Mouse (Mus musculus): ENCODE results near the gene Txn1. TPM values are rescaled to one million over a fixed set of nuclear protein-coding genes. Genes with fewer than 3 reads are reported as not detected.

Gene Txn1
- polyA plus RNA-seq, 1 experiment from 2014 or later, result 358 TPM

DNA sequence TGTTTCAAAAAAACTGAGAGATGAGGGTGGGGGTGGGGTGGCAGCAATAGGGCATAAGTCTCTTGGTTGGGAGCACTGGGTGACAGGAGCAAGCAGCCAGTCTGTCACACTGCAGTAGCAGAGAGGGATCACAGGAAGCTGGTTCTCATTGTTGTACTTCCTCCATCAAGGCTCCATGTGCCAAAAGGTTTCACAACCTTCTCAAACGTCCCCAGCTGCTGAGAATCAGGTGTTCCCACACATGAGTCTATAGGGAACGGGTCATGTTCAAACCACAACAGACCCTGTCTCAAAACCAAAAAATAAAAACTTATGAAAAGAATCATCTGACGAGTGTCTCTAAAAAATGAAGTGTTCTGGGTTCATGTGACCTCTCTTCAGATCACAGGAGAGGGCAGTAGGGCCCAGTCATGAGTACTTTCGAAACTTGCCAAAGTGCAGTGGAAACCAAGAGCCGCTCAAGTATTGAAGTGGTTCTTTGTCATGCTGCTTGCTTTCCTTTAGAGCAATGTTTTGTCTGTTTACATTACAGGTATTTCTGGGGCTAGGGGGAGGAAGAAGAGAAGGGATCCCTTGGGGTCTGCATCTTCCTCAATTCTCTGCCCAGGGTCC lies 25.5 kb downstream of the Txn1 start:
- WGBS, result 81% methylated on average over 5 of the region's 5 CpGs
- DNase-seq (ENCODE audit: low spot score), result no peak
- ATAC-seq (ENCODE audit: insufficient read depth, low FRiP score, low TSS enrichment), result no peak

DNA sequence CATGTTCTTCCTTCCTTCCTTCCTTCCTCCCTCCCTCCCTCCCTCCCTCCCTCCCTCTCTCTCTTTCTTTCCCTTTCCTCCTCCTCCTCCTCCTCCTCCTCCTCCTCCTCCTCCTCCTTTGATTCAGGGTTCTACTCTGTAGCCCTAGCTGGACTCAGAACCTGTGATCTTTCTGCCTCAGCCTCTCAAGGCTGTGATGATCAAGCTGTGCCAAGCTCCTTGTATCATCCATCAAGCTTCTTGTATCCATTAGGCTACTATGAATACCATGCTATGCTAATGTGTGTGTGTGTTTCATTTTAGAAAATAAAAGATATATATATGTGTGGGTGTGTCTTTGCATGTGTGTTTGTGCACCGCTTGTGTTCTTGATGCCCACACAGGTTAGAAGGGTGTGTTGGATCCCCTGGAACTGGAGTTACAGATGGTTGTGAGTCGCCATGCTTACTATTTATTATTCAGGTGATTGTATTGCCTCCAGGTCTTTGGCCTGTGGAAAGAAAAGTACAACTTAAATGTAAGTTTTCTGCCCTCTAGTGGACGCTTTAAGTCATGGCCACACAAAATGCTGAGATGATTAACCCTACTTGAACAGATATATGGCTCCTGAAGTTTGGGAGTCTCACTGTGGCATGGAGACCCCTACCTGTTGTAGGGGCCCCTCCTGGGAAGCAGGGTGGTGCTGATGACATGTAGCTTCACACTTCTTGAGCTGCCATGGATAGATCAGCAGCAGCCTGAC lies 28.6 kb downstream of the Txn1 start:
- Histone ChIP-seq H3K4me3 (ENCODE audit: low read depth, low read length) (no peak overlapping the region), H3K4me2 (ENCODE audit: low read depth) (no peak overlapping the region), H3K27me3 (ENCODE audit: control insufficient read depth, insufficient read depth, low read length) (no peaks in the 10 kb centered on the region), H3K4me1 (ENCODE audit: control insufficient read depth, insufficient read depth, low read length) (no peaks in the 10 kb centered on the region), H3K9ac (ENCODE audit: low read length) (no peak overlapping the region), H3K9me3 (ENCODE audit: control insufficient read depth, low read length) (no peaks in the 10 kb centered on the region), H3K27ac (ENCODE audit: low read depth, low read length) (no peak overlapping the region), H3K36me3 (ENCODE audit: control insufficient read depth, insufficient read depth, low read length) (no peaks in the 10 kb centered on the region)
- peak; percentile 24 for DNase-seq (ENCODE audit: low spot score)
- 20% methylated on average over 3 of the region's 3 CpGs for WGBS
- ATAC-seq (ENCODE audit: insufficient read depth, low FRiP score, low TSS enrichment), result no peak

More for the DNA sequence above, 25.5 kb downstream of the Txn1 start:
- H3K9me3 ChIP-seq (ENCODE audit: control insufficient read depth, low read length), result no peaks in the 10 kb centered on the region
- no peaks in the 10 kb centered on the region for H3K4me1 ChIP-seq (ENCODE audit: control insufficient read depth, insufficient read depth, low read length)
- H3K9ac ChIP-seq (ENCODE audit: low read length), result no peak overlapping the region
- no peaks in the 10 kb centered on the region for H3K27me3 ChIP-seq (ENCODE audit: control insufficient read depth, insufficient read depth, low read length)
- no peak overlapping the region for H3K4me2 ChIP-seq (ENCODE audit: low read depth)
- H3K36me3 ChIP-seq (ENCODE audit: control insufficient read depth, insufficient read depth, low read length), result no peaks in the 10 kb centered on the region
- H3K27ac ChIP-seq (ENCODE audit: low read depth, low read length), result no peak overlapping the region
- H3K4me3 ChIP-seq (ENCODE audit: low read depth, low read length), result no peak overlapping the region

DNA sequence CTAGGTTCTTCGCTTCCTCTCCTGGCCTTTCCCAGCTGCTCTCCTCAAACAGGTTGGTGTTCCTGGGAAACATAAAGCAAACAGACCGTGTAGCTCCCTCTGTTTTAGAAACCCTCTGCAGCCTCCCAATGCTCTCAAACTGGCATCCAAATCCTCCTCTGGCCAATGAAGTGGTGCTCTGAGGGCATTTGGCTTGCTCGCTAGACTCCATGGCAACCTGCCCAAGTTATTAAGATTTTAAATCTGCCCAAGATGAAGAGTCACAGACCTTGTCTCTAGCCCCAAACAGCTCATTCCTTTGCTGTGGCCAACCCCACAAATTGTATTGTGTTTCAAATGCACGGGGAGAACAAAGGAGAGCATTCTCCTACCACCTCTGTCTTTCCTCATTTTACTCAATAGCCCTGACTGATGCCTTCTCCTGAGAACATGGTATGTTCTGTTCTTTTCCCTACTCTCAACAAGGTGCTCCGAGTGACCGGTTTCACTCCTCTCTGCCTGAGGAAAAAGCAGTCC lies 31.6 kb downstream of the Txn1 start:
- no peak for ATAC-seq (ENCODE audit: insufficient read depth, low FRiP score, low TSS enrichment)
- Histone ChIP-seq H3K4me2 (ENCODE audit: low read depth) (no peak overlapping the region), H3K4me3 (ENCODE audit: low read depth, low read length) (no peak overlapping the region), H3K27me3 (ENCODE audit: control insufficient read depth, insufficient read depth, low read length) (no peaks in the 10 kb centered on the region), H3K36me3 (ENCODE audit: control insufficient read depth, insufficient read depth, low read length) (no peaks in the 10 kb centered on the region), H3K9me3 (ENCODE audit: control insufficient read depth, low read length) (no peaks in the 10 kb centered on the region), H3K4me1 (ENCODE audit: control insufficient read depth, insufficient read depth, low read length) (peaks cover 5% of the 10 kb centered on the region), H3K9ac (ENCODE audit: low read length) (no peak overlapping the region), H3K27ac (ENCODE audit: low read depth, low read length) (no peak overlapping the region)
- no peak for DNase-seq (ENCODE audit: low spot score)
- 79% methylated on average over 6 of the region's 6 CpGs for WGBS

DNA sequence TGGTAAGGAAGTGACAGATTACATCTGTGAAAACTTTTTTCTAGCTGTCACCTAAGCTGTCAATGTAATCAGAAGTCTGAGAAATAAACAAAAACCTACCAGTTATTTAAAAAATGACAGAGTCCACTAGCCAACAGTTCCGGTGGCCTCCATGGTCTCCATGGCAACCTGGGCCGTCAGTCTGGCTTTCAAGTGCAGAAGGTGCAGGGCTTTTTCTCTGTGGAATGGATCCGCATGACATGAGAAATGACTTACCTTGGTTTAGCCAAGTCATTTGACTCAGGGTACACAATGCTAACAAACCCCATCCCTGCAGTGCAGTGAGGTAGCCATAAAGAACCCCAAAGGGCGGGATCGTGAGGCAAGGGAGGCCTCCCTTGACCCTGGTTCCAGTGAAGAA lies 34.0 kb downstream of the Txn1 start:
- ATAC-seq (ENCODE audit: insufficient read depth, low FRiP score, low TSS enrichment) (no peak), DNase-seq (ENCODE audit: low spot score) (no peak)
- Histone ChIP-seq H3K4me3 (ENCODE audit: low read depth, low read length) (no peak overlapping the region), H3K36me3 (ENCODE audit: control insufficient read depth, insufficient read depth, low read length) (no peaks in the 10 kb centered on the region), H3K27ac (ENCODE audit: low read depth, low read length) (no peak overlapping the region), H3K9ac (ENCODE audit: low read length) (no peak overlapping the region), H3K27me3 (ENCODE audit: control insufficient read depth, insufficient read depth, low read length) (no peaks in the 10 kb centered on the region), H3K9me3 (ENCODE audit: control insufficient read depth, low read length) (no peaks in the 10 kb centered on the region), H3K4me2 (ENCODE audit: low read depth) (no peak overlapping the region), H3K4me1 (ENCODE audit: control insufficient read depth, insufficient read depth, low read length) (peaks cover 5% of the 10 kb centered on the region)
- 31% methylated on average over 5 of the region's 5 CpGs for WGBS

DNA sequence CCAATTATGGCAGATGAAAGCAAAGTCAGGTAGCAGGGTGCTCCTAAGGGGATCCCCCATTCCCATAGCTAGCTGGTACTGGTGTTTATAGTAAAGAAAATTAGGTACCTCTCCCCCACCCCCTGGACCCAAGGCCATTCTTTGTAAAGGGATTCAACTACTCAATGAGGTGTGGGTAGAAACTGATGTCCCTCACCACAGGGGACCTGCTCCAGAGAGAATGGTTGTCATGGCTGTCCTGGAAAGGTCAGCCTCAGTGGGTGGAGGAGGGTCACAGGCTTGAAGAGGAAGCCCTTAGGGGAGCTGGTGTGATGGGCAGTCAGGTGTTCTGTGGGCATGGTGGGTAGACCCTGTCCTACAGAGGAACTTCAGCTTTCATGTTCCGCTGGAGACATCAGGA lies 35.7 kb downstream of the Txn1 start:
- Histone ChIP-seq H3K27me3 (ENCODE audit: control insufficient read depth, insufficient read depth, low read length) (0 out of 2 replicates have a peak, but pooled peaks cover 1% of the 10 kb centered on the region), H3K36me3 (ENCODE audit: control insufficient read depth, insufficient read depth, low read length) (no peaks in the 10 kb centered on the region), H3K4me2 (ENCODE audit: low read depth) (no peak overlapping the region), H3K9ac (ENCODE audit: low read length) (no peak overlapping the region), H3K27ac (ENCODE audit: low read depth, low read length) (no peak overlapping the region), H3K4me3 (ENCODE audit: low read depth, low read length) (no peak overlapping the region), H3K9me3 (ENCODE audit: control insufficient read depth, low read length) (no peaks in the 10 kb centered on the region), H3K4me1 (ENCODE audit: control insufficient read depth, insufficient read depth, low read length) (peaks cover 7% of the 10 kb centered on the region)
- 83% methylated on average over 1 of the region's 1 CpGs for WGBS
- no peak for ATAC-seq (ENCODE audit: insufficient read depth, low FRiP score, low TSS enrichment)
- no peak for DNase-seq (ENCODE audit: low spot score)

DNA sequence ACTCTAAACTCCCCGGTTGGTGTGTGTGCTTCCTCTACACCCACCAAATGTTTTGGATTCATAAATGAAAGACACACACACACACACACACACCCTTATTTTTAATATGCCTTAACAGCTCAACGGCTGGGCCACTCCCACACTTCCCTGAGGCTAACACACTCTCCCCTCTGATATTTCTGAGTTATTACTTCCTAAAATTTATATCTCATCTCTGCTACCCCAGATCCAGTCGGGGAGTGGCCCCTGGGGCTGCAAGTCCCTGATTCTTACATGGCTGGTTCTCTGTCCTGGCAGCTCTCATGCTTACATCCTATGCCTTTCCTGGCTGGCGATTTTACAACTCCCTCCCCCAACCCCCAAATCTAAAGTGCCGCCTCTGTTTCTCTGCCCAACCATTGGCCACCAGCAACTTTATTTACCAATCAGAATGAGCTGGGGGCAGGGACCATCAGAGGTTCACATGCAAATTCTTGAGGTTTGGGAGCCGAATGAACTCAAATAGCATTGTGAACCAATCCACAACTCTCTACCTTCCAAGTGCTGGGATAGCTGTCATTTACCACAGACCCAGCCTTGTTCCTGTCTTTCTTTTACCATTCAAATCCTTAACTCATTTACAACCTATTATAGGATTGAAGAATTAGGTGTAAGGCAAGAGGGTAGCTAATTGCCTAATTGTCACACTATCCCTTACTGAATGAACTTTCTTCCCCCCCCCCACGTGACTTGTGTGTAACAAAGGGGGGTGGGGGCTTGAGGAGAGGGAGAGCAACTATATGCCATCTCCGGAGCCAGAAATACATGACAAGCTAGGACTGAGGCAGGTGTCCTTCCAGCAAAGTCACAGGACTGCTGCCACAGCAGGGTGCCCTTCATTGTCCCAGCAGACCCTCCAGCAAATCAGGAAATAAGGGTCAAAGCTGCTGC lies 36.5 kb downstream of the Txn1 start:
- Histone ChIP-seq H3K9me3 (ENCODE audit: control insufficient read depth, low read length) (no peaks in the 10 kb centered on the region), H3K36me3 (ENCODE audit: control insufficient read depth, insufficient read depth, low read length) (no peaks in the 10 kb centered on the region), H3K4me1 (ENCODE audit: control insufficient read depth, insufficient read depth, low read length) (peaks cover 7% of the 10 kb centered on the region), H3K4me3 (ENCODE audit: low read depth, low read length) (no peak overlapping the region), H3K9ac (ENCODE audit: low read length) (no peak overlapping the region), H3K27ac (ENCODE audit: low read depth, low read length) (no peak overlapping the region), H3K27me3 (ENCODE audit: control insufficient read depth, insufficient read depth, low read length) (0 out of 2 replicates have a peak, but pooled peaks cover 2% of the 10 kb centered on the region), H3K4me2 (ENCODE audit: low read depth) (no peak overlapping the region)
- DNase-seq (ENCODE audit: low spot score) (peak; percentile 13), ATAC-seq (ENCODE audit: insufficient read depth, low FRiP score, low TSS enrichment) (peak; percentile 42; the same call in 1 of the 2 replicates)
- 14% methylated on average over 8 of the region's 8 CpGs for WGBS

DNA sequence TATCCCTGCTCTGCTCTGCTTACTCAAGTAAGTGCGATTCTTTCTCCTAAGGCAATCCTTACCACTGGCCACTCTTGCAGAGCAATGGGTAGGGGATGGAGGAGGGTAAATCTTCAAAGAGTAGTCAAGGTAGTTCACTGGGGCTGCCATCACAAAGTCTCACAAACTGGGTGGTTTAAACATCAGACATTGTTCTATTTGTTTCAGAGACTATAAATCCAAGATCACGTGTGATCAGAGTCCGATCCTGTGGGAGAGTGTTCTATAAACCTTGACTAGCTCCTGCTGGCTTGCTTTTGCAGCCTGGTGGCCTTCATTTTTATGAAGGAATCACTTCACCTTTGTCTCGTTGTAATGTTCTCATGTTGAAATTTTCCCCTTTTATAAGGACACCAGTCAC lies 39.5 kb downstream of the Txn1 start:
- H3K4me1 ChIP-seq (ENCODE audit: control insufficient read depth, insufficient read depth, low read length), result peaks cover 7% of the 10 kb centered on the region; the same call in 1 of the 2 replicates
- ATAC-seq (ENCODE audit: insufficient read depth, low FRiP score, low TSS enrichment), result no peak
- H3K36me3 ChIP-seq (ENCODE audit: control insufficient read depth, insufficient read depth, low read length), result no peaks in the 10 kb centered on the region
- H3K9ac ChIP-seq (ENCODE audit: low read length), result no peak overlapping the region
- no peak for DNase-seq (ENCODE audit: low spot score)
- H3K4me3 ChIP-seq (ENCODE audit: low read depth, low read length), result no peak overlapping the region
- H3K27me3 ChIP-seq (ENCODE audit: control insufficient read depth, insufficient read depth, low read length), result 0 out of 2 replicates have a peak, but pooled peaks cover 2% of the 10 kb centered on the region
- H3K4me2 ChIP-seq (ENCODE audit: low read depth), result no peak overlapping the region
- WGBS, result 76% methylated on average over 4 of the region's 4 CpGs
- no peaks in the 10 kb centered on the region for H3K9me3 ChIP-seq (ENCODE audit: control insufficient read depth, low read length)
- H3K27ac ChIP-seq (ENCODE audit: low read depth, low read length), result no peak overlapping the region

DNA sequence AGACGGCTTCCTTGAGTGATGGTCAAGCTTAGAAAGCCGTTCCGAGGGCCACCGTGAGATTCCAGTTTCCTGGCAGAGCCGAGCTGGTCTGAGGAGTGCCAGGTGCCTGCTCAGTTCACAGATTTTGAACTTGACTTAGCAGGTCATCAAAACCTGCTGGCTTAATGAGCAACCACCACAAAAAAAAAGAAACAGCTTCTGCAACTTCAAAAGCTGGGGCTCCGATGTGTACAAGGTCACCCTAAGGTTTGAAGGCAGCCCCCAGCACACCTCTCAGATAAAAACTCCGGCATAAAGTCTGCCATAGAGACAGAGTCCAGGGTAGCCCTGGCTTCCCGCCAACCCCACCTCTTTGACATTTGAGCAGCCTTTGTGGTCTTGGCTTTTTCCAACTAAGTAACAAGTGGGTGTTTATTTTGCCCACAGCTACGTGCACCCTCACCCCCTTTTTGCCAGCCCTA lies 40.0 kb downstream of the Txn1 start, which contains the start of gene D630039A03Rik:
TSS of gene D630039A03Rik (minus strand) at position 97 of the 461 bp plus-strand sequence.
- Histone ChIP-seq H3K27ac (ENCODE audit: low read depth, low read length) (no peak within 1 kb of the TSS), H3K9me3 (ENCODE audit: control insufficient read depth, low read length) (no peaks in the 10 kb centered on the region), H3K27me3 (ENCODE audit: control insufficient read depth, insufficient read depth, low read length) (0 out of 2 replicates have a peak, but pooled peaks cover 2% of the 10 kb centered on the region), H3K9ac (ENCODE audit: low read length) (no peak within 1 kb of the TSS), H3K4me3 (ENCODE audit: low read depth, low read length) (no peak within 1 kb of the TSS), H3K4me2 (ENCODE audit: low read depth) (no peak within 1 kb of the TSS; the same call in 1 of the 2 replicates), H3K4me1 (ENCODE audit: control insufficient read depth, insufficient read depth, low read length) (peaks cover 7% of the 10 kb centered on the region; the same call in 1 of the 2 replicates), H3K36me3 (ENCODE audit: control insufficient read depth, insufficient read depth, low read length) (no peaks in the 10 kb centered on the region)
- 40% methylated on average over 9 of the region's 9 CpGs for WGBS
- DNase-seq (ENCODE audit: low spot score) (no peak), ATAC-seq (ENCODE audit: insufficient read depth, low FRiP score, low TSS enrichment) (no peak)
